Mouse (Mus musculus): ENCODE measurements around the gene Capn15. TPM values are rescaled to one million over a fixed set of nuclear protein-coding genes. Genes with fewer than 3 reads are reported as not detected.

Gene Capn15
- 10 to 100 TPM; 12.6 to 13.5 TPM for total RNA-seq (2021)

- peak; percentile 95 to 96 for DNase-seq
Measured at GRCm38 (mm10) chr17:25985306-25986294, at the start of gene Capn15. Capn15 (minus strand) TSS chr17:25985796.

GRCm38 (mm10) chr17:26032037-26032436 lies 46.4 kb upstream of the Capn15 start:
- no peak for DNase-seq
- intact Hi-C loops (cut with DNase I): no loop called here

More at GRCm38 (mm10) chr17:25985306-25986294, at the start of gene Capn15:
- intact Hi-C loops (cut with DNase I): no loop called here

DNA sequence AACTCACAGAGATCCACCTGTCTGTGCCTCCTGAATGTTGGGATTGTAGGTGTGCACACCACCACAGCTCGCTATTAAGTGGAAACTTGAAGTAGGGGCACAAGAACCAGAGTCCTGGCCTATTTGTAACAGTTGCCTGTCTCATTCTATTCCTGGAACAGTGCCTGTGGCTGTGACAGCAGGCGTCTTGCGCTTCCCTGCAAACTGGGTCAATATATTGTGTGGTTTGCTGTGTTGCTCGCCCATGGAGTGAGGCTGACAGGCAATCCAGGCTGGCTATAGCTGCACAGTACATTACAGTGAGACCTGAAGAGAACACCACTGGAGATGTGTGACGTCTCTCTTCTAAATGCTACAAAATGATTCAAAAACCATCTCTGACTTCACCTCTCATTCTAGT lies 46.0 kb upstream of the Capn15 start:
- intact Hi-C loops (cut with DNase I): no loop called here
- no peak for DNase-seq

DNA sequence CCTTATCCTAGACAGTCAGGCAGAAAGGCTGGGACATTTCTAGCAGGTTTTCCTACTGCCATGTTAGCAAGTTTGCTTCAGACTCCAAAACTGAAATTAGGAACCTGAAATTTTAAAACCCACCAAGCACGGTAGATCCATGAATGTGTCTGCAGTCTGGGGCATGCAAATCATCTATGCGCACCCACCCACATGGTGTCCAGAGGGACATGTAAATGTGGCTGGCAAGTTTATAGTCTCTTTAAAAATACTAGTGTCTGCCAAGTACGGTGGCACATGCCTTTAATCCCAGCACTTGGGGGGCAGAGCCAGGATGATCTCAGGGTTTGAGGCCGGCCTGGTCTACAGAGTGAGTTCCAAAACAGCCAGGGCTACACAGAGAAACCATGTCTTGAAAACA lies 42.7 kb upstream of the Capn15 start:
- no peak for DNase-seq
- intact Hi-C loops (cut with DNase I): no loop called here

DNA sequence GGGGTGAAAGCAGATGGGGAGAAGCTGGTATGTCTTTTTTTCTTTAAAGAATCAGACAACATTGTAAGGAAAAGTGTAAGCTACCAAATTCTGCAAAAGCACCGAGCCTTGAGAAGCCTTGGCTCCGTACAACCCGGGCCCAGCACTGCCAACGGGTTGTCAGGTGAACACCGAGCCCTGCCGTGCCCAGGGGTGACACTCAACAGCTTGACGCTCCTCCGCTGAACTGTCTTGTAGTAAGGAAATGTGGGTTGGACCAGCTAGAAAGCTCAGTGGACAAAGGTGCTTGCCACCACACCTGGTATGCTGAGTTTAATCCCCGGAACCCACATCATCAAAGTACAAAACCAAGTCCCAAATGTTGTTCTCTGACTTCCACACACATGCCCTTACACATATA lies 39.1 kb upstream of the Capn15 start:
- intact Hi-C loops (cut with DNase I): no loop called here
- DNase-seq: no peak

- intact Hi-C loops (cut with DNase I): no loop called here
Measured at GRCm38 (mm10) chr17:26023966-26024365, 38.4 kb upstream of the Capn15 start.

GRCm38 (mm10) chr17:26023181-26023580 lies 37.6 kb upstream of the Capn15 start:
- intact Hi-C loops (cut with DNase I): no loop called here
- no peak for DNase-seq

More at GRCm38 (mm10) chr17:26023966-26024365, 38.4 kb upstream of the Capn15 start:
- no peak for DNase-seq

- DNase-seq: no peak
- intact Hi-C loops (cut with DNase I): no loop called here
Measured at GRCm38 (mm10) chr17:26021728-26022341, 36.2 kb upstream of the Capn15 start.

- intact Hi-C loops (cut with DNase I): no loop called here
- DNase-seq: no peak
Measured at GRCm38 (mm10) chr17:26020848-26021347, 35.3 kb upstream of the Capn15 start.

DNA sequence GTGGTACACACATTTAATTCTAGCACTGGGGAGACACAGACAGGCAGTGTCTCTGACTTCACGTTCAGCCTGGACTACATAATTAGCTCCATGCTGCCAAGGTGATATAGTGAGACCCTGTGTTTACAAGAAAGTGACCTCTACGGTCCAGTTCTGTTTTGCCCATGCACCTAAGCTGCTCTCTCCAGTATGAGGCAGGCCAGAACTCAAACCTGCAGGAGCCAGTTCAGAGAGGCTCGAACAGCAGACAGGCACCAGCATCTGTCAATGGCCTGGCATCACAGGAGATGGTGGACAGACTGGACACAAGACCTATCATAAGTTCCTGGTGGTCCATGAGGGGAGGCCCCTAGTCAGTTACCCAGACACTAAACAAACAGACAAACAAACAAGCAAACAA lies 32.8 kb upstream of the Capn15 start:
- intact Hi-C loops (cut with DNase I): no loop called here
- no peak for DNase-seq

GRCm38 (mm10) chr17:26017949-26018348 lies 32.4 kb upstream of the Capn15 start:
- DNase-seq: peak; percentile 38 to 64
- intact Hi-C loops (cut with DNase I): no loop called here

DNA sequence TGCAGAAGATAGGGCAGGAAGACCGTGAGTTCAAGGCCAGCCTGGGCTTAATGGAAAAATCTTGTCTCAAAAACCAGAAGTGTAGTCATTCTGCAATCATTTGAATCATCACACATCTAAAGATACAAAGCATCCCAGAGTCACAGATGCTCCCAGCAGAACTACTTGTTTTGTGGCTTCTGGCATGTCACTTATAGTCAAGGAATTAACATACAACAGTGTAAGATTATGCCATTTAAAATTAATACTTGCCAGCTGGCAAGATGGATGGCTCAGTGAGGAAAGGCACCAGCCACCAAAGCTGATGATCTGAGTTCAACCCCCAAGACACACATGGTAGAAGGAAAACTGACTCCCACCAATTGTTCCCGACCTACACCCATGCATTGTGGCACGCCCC lies 31.4 kb upstream of the Capn15 start:
- intact Hi-C loops (cut with DNase I): no loop called here
- DNase-seq: no peak

- DNase-seq: no peak
- intact Hi-C loops (cut with DNase I): no loop called here
Measured at GRCm38 (mm10) chr17:26013711-26014110, 28.1 kb upstream of the Capn15 start.

GRCm38 (mm10) chr17:26011841-26012460 lies 26.4 kb upstream of the Capn15 start:
- intact Hi-C loops (cut with DNase I): loop anchor here (1.0 kb wide), 1 partner anchor 78 kb away; the partner anchor contains the start of gene Decr2
- peak; percentile 79 to 84 for DNase-seq

GRCm38 (mm10) chr17:26009540-26009939 lies 23.9 kb upstream of the Capn15 start:
- DNase-seq: peak; percentile 86 to 91
- intact Hi-C loops (cut with DNase I): loop anchor here (1.0 kb wide), 1 partner anchor 115 kb away; no protein-coding TSS in a partner anchor

DNA sequence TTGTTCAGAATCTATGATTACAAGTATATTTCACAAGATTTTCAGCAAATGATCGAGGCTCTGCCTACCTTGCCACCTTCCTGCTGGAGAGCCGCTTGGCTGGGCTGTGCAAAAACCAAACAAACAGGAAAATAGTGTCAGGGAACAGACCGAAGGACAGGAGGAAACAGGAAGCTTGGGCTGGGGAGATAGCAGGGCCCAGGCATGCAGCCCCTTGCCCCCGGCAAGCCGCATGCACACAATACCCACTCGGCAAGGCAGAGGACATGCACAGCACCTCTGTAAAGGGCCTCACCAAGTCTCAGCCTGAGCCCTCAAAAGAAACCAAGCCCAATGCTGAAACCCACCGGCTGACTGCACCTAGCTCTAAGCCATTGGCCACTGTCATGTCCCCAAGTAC lies 23.2 kb upstream of the Capn15 start:
- no peak for DNase-seq
- intact Hi-C loops (cut with DNase I): loop anchor here (1.0 kb wide), 1 partner anchor 114 kb away; no protein-coding TSS in a partner anchor

DNA sequence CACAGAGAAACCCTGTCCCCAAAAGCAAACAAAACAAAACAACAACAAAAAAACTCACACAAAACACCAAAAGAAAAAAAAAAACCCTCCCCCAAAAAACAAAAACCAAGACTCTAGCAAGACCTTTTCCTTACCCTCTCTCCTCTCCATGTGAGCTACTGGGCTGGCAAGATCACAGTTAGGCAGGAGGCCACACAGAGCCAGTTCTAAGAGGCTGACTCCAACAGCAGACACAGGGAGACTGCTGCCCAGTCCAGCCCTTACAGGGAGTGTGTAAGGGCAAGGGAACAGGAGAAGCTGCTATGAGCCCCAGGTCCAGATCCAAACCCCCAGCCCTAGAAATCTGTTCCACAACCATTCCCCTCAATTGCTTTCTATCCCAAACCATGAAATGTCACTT lies 22.7 kb upstream of the Capn15 start:
- no peak for DNase-seq
- intact Hi-C loops (cut with DNase I): no loop called here

DNA sequence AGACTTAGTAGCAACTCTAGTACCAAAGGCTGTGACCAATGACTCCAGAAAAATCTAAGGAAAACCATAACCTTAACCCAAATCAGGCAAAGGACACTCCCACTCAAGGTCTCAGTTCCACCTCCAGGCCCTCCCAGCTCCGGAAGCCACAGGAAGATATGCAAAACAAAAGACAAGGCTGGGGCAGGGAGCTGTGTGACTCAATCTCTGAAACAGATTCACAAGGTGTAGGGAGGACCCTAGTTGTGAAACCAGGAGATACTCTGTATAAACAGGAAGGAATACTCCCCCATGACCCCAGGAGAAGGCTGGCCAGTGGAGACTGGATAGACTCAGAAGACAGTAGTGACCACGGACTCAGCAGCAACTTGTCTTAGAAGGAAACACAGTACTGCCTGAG lies 22.1 kb upstream of the Capn15 start:
- DNase-seq: no peak
- intact Hi-C loops (cut with DNase I): no loop called here

GRCm38 (mm10) chr17:26005731-26006450 lies 20.3 kb upstream of the Capn15 start:
- DNase-seq: no peak
- intact Hi-C loops (cut with DNase I): no loop called here

- intact Hi-C loops (cut with DNase I): no loop called here
- no peak for DNase-seq
Measured at GRCm38 (mm10) chr17:26004711-26005110, 19.1 kb upstream of the Capn15 start.
